Mouse (Mus musculus) granulocyte monocyte progenitor cell, adult 5-6 weeks (primary cell): ENCODE results near the gene Slc6a20a. TPM values are rescaled to one million over a fixed set of nuclear protein-coding genes. Genes with fewer than 3 reads are reported as not detected.
"Not testable (repeated sequence)": the region's sequence is repeated elsewhere in the genome, so short reads cannot be mapped to it uniquely, and the experiment has no call there.

Source experiments
- ATAC-seq: replicated peaks from 2 replicates; pipeline ENCODE4 v1.8.0; 2016; ENCODE audit warnings: mild to moderate bottlenecking, moderate TSS enrichment, inconsistent platforms; ENCODE audit not compliant: poor library complexity, severe bottlenecking
- total RNA-seq, 2 experiments: library from RNA; stranded (forward) in 1 of 2; stranded (reverse) in 1 of 2; fragments of 200-712, 200-1000 nt in 1 of 2; fragments of >200 nt in 1 of 2; fragmentation: Nextera tagmentation in 1 of 2; gene quantifications; 2 replicates each; pipeline ENCODE4 v1.2.3; 2014 to 2017

Slc6a20a gene
- total RNA-seq (2014; fragmentation: Nextera tagmentation) = not detected in 2 replicates
- total RNA-seq (2017) = not detected in 2 replicates

DNA sequence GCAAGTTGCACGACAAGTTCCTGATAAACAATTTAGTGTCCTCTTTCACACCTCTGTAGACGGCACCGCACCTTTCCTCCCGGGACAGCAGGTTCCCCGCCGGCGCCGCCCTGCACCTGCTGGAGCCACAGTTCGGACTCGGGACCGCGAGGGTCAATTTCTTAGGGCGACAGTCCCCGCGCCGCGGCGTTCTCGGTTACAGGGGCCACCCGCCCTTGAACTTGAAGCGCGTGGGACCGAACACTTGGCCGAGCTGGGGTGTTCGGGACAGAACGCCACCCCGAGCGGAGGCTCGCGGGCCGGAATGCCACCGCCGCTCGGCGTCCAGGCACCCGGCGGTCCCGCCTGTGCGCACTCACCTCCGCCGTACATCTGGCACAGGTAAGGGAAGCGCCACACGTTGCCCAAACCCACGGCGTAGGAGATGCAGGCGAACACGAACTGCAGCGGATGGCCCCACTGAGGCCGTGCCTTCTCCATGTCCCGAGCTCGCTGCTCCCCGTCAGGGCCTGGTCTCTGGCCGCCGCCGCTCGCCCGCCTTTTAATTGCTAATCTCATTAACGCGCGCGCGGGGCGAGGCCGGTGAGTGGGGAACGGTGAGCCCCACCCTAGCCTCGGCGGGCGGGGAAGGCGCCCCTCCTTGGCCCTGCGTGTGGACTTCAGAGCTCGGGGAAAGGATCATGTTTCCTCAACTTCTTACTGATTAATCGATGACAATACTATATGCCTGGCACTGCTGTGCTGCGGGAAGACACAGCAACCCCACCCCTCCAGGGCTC is at the start of gene Slc6a20a, which contains the start of gene Ccr9:
Gene Slc6a20a (minus strand): TSS at position 559 of the 779 bp plus-strand sequence.
Gene Ccr9 (plus strand): TSS at position 113 of the 779 bp plus-strand sequence.
- ATAC-seq = peak; percentile 32

DNA sequence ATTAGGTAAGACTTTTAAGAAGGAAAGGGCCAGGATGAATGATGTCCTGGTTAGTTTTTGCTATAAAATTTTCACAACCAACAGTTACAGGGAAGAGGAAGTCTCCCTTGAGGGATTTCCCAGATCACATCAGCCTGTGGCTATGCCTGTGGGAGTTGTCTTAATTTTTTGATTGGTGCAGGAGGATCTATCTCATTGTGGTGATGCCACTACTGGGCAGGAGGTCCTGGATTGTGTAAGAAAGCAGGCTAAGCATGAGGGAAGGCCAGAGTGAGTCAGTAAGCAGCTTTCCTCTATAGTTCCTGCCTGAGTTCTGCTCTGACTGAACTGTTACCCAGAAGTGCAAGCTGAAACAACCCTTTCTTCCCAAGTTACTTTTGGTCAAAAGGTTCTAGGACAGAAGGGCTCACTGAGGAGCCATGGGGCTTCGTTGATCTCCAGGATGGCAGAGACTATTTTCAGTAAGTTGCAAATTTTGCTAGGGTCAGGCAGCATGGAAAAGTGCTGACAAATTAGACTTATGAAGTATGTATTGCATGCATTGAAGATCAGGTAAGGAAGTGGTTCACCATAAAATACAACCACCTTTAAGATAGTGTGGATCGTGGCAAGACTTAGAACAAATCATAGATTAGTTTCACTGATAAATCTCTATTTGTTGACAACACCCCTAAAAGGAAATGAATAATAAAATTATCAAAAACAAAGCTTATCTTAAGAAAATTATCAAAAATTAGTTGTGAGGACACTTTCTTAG is 44.2 kb upstream of the Slc6a20a start:
- peak; percentile 87 for ATAC-seq

DNA sequence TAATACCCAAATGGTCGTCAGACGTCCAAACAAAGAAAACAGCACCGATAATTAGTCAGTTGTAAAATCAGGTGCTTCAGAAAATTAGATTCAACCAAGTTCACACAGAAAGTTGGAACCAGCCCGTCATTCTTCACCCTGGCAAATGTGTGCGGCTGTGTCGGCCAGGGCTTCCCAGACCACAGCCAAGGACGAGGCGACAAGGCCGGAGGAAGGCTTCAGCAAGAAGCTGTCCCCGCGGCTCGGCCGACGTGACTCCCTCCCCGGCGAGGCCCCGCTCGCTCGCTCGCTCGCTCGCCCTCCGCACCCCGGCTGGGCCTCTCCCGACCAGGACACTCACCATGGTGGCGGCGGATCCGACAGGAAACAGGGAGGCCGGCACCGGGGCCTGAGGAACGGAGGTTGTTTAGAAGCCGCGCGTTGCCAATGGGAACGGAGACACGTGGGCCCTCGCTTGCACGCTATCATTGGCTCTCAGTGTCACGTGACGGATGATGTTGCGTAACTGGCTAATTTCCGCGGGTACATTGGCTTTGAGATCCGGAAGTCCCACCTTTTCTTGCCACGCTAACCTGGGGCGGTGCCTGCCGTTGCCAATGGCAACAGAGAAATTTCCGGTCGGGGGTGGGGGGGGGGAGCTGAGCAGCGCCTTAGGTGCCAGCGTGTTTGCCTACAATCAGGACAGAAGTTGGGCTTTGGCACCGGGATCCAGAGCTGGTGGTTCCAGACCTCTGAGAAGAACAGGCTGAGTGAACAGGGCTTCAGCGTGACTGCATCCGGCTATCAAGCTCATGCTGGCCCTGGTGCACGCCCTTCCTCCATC is 38.7 kb upstream of the Slc6a20a start, which contains the start of gene Lztfl1:
Gene Lztfl1 (minus strand): TSS at position 512 of the 823 bp plus-strand sequence.
- peak; percentile 98 for ATAC-seq

DNA sequence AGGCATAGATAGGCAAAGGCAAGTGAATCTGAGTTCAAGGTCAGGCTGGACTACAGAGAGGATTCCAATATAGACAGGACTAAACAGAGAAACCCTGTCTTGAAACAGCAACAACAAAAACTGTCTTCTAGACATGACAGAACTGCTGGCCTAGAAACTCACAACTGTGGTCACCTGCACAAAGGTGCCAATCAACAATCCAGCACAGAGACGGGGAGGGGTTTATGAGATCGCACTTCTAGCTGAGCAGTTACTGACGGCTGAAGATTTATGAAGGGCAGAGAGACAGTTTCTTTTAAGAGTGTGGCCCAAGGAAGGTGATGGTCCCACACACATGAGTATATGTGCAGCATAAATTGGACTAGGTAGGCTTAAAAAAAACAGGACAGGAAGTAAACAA is 37.6 kb upstream of the Slc6a20a start:
- no peak for ATAC-seq

DNA sequence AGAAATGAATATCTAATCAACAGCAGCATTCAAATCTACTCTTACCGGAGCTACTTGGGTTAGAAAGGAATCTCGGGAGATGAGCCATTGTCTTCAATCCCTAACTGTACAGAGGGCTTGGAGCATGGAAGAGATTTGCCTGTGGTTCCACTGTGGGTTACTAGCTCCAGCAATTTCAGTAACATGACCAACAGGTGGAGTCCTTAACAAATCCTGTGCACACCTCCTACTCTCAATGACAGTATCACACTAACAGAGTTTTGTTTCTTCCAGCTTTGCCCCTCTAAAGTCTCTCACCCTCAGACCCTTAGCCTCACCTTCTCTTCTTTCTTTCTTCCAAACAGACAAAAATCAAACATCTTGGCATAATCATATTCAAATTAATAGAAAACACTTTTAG is 34.4 kb upstream of the Slc6a20a start:
- ATAC-seq = no peak

DNA sequence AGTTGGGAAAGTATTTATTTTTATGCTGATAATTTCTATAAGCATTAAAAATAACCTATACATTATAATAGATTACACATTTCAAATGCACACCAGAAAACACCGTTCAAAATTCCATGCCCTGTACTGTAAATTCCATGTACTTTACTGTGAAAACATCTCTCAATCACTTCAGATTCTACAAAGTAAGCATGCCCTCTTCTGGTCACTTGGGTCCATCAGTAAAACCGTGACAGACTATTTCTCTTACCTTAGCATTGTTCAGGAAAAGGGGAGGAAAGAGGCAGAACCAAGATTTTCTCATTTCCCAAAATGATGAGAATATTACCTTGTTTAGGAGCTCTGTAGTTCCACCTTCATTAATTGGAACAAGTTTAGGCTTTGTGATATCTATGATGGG is 30.5 kb upstream of the Slc6a20a start:
- ATAC-seq = no peak

DNA sequence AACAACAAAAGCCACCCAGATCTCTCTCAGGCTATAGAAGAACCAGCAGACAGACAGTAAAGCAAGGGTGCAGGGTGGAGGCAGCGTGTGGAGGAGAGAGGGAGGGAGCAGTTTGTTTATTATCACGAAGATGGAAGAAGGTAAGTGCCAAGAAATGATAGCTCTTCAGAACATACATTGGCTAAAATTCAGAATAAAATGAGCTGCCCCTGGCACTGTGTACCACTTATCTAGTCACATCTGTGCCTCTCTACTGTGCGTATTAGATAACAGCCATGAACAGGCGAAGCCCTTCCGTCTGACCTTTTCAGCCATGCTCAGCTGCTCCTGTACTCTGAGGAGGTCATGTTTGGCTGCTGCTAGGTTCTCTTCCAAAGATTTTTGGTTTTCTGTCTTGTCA is 23.1 kb upstream of the Slc6a20a start:
- ATAC-seq = no peak

DNA sequence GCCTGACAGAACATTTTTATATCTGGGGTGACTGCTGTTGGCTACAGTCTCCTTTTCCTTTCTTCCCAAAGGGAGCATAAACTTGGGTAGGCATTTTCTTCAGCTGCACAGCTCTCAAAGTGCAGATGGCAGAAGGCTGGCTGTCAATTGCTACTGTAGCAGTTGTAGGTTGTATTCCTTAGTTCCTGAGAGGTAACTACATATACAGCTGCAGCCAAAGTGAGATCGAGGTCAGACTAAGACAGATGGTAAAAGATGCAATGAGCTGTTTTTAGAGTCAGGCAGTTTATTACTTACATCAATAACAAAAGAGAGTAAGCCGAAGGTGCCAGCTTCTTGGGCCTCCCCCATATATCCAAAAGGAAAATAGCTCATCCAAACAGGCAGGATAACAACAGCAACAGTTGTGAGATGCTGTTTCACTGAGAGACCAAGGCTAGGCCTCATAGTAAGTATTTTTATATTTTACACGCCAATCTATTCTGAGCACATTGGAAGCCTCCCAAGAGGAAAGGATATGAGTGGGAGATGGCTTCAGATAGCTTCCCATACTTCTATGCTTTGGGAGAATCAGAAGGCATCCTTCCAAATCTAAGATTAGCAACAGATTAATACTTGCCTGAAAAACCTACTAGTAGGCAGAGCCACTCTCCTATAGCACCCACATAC is 17.1 kb upstream of the Slc6a20a start:
- no peak for ATAC-seq

DNA sequence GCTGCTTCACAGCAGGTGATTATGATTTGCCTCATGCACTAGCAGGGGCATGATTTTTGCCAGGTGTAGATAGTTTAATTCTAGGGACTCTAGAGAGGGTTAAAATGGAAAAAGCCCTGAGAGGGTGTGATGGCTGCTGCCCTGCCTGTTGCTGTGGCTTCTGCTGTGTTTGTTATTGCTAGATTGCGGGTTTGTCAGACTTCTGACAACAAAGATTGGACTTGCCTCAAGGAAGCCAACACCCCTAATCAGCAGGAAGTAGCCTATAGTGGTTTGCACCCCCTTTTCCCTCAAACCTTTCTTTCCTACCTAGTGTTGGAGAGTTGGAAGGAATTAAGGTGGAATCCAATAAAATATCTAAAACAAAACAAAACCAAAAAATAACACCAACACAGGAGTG is 9.5 kb upstream of the Slc6a20a start:
- no peak for ATAC-seq

DNA sequence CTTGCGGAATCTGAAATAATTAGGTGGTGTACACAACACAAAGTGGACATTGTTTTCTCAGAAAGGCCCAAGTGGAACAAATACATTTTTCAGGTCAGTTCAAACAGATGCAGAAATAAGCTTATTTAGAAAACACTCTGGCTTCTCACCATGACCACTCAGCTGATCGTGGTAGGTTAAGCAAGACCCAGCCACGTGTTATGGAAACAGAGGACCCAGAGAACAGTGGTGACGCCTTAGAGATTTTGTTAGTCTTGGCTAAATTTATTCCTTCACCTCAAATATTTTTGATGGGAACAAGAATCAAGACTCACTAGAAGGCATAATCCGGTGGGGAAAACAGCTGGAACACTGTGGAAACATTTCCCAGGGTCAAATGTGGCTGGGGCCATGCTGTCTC is 7.5 kb upstream of the Slc6a20a start:
- peak; percentile 37; the same call in 1 of the 2 replicates for ATAC-seq

DNA sequence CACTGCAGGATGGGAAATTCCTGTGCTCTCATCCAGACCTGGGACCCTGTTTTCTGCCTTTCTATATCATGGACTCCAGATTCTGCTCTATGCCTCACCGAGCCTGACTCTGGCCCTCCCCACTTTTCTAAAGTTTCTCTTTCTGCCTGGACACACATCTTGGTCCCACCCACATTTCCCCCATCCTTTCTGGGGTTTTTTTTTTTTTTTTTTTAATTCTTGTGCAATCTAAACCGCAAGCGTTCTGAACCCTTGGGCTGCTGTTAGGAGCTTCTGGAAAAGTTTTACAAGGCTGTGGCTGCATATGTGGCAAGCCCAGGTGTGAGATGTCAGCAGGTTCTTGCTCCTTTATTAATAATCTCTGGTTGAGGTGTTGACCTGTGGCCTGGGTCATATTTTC is 5.0 kb upstream of the Slc6a20a start:
- peak; percentile 78 for ATAC-seq

DNA sequence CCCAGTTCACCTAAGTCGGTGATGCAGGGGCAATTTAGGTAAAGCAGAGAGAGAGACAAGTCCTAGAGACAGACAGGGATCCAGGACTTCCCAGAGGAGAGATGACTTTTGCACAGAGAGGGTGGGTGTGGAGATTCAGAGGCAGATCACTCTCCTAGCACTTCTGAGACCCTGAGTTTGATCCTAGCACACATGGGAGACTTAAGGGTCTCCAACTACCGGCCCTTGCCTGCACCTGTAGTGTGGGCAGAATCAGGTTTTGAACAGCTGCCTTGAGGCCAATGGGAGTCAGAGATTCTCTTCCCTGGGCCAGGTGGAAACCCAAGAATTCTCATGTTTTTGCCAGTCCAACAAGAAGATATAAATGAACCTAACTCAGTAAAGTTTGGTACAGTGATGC is 513 bp upstream of the Slc6a20a start:
- no peak for ATAC-seq

DNA sequence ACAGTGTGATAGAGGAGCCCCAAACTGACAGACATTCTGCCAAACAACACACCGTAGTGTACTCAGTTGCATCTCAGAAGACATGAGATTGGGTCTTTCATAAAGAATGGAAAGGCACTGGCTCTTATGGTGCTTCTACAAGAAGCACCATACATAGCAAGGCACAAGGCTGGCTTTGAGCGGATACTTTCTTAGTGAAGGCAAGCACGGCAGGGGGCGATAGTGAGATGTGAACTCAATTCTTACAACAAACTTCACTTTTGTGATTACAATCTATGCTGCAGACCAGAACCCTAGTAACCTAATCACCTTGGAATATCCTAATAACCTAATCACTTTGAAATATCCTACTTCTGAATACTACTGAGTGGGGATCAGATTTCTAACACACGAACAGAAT is 13.0 kb downstream of the Slc6a20a start:
- ATAC-seq = peak; percentile 56

DNA sequence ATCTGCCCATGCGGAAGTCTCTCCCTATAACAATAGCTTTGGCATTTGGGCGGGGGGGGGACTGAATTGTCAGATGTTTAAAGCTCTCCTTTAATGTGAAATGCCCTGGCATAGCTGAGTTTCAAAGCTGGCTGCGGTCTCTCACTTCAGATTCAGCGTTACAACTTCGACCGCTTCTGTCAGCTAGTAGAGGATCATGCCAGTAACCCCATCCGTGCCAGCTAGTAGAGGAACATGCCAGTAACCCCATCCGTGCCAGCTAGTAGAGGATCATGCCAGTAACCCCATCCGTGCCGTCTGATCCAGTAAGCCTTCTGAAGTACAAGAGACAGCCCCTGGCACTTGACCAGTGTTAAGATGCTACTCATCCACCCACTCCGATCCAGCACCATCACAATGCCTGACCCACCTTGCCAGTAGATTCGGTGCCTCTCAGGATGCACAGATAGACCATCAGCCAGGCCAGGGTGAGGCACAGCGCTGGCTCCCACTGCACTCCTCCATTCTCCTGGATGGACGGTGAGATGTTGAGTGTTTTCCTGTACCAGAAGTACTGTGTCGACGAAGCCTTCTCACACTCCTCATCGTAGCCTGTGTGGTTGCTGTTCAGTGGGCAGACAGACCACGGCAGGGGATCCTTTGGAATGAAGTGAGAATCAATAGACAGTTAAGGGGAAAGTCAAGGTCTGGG is 18.6 kb downstream of the Slc6a20a start:
- not testable (repeated sequence) for ATAC-seq

DNA sequence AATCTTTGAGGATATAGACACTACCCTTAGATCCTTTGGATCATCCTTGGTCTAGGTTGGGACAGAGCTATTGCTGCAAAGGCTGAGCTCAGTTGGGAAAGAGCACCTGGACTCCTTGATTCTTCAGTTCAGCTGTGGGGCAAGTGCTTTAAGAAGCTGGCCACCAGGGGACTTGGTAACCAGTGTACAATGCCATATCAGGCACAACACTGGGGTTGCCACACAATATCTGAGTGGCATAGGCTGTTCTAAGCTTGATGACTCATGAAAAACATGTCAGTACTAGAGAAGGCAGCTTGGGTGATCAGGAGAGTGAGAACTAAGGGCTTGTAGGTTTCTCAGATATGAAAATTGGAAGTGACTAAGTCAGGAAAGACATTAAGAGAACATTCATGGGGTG is 19.7 kb downstream of the Slc6a20a start:
- peak; percentile 60 for ATAC-seq

DNA sequence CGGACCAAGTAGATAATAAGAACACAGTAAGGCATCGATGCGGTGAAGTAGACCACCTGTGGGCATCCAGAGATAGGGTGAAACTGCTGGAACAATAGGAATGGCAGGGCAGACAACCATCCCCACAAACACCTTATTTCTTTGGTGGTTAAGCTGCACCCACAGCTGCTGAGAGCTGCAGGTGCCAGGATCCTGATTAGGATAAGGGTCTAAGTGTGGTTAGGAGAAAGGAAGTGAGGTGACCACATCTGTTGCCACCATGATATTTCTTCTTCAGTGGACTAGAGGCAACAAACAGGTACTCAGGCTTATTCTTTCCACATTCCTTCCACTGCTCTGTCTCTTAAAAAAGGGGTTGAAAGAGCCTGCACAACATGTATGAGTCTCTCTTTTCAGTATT is 21.2 kb downstream of the Slc6a20a start:
- no peak for ATAC-seq

DNA sequence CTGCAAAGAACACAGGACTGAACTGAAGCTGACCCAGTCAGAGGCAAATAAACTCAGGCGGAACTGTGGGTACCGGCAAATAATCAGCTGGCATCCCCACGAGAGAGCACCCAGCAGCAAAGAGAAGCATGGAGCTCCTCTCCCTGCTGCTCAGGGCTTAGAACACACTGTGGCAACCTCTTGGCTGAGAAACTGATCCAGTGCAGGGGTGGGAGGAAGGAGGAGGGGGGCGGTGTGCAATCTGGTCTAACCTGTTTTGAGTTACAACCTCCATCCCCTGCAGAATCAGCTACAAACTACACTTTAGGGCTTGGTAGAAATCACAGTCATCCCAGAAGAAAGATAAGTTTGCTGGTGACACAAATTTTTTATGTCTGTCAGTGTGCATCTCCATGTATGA is 27.3 kb downstream of the Slc6a20a start:
- ATAC-seq = no peak

DNA sequence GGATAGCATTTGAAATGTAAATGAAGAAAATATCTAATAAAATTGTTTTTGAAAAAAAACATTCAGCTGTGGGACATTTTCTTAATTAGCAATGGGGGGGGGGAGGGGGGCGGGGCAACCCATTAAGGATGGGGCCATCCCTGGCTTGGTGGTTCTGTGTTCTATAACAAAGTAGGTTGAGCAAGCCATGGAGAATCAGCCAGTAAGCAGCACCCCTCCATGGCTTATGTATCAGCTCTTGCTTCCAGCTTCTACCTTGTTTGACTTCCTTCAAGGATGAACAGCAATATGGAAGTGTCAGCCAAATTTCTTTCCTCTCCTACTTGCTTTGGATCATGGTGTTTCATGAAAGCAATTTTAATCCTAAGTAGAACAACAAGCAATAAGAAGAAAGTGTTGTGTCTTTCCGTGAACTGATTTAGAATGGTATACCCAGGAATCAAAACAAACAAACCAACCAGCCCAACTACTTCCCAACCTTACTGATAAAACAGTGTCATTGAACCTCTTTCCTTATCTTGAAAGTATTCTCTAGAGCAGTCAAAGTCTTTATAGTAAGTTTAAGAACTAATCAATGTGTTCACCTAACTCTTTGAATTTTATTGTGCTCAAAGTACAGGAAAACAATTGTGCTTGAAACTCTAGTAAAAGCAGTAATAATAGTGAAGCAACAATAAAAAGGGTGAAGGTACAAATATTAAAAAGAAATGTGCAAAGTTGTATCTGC is 28.7 kb downstream of the Slc6a20a start:
- no peak for ATAC-seq

DNA sequence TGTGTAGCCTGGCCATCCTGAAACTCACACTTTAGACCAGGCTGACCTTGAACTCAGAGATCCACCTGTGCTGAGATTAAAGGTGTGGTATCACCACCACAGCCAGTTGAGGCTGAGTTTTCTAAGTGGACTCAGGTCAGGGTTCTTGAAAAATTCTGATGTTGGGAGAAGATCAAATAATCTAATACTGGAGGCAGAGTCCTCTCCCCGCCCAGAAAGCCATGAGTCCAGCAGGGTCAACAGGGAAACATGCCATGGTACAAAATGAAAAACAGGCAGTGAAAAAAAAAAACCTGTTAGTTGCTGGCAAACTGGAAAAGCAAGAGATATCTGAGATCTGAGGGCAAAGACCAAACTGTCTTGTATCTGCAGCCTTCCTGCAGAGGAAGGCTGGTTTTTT is 38.6 kb downstream of the Slc6a20a start:
- no peak for ATAC-seq
